Mouse (Mus musculus): ENCODE data around the gene Cped1.
A peak's percentile ranks its signal among the peaks of the same experiment; 100 is the strongest.

The Cped1 gene

DNA sequence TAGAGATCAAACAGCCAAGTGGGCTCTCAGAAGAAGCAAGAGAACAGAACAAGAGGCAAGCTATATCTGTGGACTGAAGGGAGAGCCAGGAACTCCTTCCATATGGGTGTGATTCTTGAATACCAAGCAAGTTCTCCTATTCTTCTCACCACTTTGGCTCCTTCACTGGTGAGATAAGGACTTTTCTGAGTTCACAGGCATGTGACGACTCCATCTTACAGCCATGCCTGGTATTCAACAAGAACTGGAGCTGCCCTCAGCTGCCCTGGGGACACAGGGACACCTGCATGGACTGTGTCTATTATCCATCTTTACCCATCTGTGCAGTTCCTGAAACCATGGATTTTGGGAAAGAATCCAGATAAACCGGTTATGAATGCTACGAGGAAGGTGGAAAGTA lies 15.2 kb downstream of the Cped1 start:
- no peak for DNase-seq

- DNase-seq: peak in 1 of 2 experiments; percentile 12
Measured at GRCm38 (mm10) chr6:22001284-22001916, 15.7 kb downstream of the Cped1 start.

DNA sequence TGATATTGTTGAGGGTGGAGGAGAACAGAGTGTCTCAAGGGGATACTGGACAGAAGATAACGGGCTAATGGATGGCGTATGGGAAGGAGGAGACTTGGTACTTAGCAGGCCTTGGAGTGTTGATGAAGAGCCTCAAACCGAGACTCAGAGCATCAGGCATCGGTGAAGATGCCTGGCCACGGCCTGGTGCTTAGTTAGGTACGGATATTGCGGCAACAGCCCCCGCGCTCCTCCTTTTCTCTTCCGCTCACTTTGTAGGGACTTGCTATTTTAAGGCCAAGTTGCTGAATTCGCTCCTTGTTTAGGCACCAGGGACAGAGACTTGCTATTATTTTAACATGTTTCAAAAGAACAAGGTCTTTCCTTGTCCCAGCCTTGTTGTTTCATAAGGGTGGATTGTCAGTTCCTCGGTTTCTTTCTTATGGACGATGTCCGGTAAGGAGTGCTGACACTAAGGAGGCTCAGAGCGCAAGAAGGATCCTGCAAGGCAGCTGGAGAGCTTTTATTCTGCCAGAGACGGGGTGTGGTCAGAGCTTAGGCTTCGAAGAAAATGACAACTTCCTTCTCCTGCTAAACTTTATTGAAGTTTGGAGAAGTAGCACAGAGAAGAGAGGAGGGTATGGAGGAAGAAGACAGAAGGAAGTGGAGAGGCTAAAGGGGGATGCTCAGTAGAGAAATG lies 16.9 kb downstream of the Cped1 start:
- no peak for DNase-seq

GRCm38 (mm10) chr6:22003200-22003587 lies 17.5 kb downstream of the Cped1 start:
- DNase-seq: no peak

DNA sequence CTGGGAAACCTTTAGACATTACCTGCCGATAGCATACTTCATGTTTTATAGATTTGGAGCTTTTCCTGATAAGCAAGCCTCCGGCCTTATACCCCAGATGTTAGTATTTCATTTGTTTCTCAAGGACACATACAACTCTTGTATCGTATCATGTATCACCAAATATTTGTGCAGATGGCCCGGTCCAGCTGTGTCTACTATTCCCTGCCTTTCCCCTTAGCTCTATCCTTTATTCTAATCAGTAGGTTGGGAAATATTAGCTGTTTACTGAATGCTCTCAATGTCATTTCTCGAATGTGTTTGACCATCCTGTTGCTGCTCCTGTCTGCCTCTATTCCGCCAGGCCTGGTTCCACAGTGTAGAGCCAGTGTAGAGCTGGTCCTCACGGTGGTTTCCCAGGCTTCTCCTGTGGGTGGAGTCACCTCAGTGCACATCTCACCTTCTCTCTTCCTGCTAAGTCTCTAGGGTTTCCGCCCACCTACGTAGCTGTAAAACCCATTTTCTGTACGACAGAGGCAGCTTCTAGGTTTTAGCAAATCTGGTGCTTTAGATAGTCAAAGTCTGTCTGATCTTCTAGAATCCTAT lies 18.3 kb downstream of the Cped1 start:
- no peak for DNase-seq

GRCm38 (mm10) chr6:22008346-22008745 lies 22.6 kb downstream of the Cped1 start:
- no peak for DNase-seq

DNA sequence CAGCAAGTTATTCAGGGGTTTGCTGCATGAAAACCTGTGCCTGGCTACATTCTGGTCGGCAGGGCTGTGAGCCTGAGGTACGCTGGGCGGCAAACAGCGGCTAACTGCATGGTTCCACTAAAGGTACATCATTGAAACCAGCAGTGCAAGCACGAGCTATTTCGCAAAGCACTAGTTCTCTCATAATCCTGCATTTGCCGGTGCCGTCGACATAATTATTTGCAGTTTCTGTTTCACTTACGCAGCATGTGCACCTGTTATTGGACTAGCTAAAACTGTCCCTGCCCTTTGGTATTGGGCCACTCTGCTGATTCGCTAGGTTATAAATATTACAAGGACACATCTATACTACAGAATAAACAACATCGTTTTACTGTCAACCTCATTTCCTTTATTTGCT lies 24.5 kb downstream of the Cped1 start:
- no peak for DNase-seq

GRCm38 (mm10) chr6:22010761-22011281 lies 25.1 kb downstream of the Cped1 start:
- DNase-seq: no peak

GRCm38 (mm10) chr6:22011546-22011945 lies 25.8 kb downstream of the Cped1 start:
- no peak for DNase-seq

DNA sequence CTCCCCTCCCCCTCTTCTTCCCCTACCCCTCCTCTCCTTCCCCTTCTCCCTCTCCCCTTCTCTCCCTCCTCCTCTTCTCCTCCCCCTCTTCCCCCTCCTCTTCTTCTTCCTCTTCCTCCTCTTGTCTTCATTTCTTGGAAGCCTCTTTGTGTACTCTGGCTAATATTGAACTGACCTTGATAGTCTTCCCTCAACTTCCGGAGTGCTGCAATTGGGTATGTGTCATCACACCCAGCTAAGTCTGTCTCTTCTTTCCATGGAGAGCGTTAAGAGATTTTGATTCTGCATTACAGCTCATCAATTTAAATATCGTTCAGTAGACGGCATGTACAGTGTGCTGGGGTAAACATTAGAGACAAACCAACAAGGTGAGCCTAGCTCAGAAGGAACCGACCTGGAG lies 26.4 kb downstream of the Cped1 start:
- DNase-seq: no peak

DNA sequence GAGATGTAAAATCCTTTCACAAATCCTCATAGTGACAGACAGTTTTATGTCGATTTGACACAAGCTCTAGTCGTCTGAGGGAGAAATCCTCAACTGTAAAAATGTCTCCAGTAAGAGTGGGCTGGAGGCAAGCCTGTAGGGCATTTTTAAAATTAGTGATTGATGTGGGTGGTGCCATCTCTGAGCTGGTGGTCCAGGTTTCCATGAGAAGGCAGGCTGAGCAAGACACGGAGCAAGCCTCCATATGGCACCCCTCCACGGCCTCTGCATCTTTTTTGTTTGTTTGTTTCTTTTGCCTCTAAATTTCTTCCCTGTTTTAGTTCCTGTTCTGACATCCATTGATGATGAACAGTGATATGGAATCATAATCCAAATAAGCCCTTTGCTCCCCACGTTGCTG lies 26.8 kb downstream of the Cped1 start:
- DNase-seq: no peak

GRCm38 (mm10) chr6:22013394-22013793 lies 27.7 kb downstream of the Cped1 start:
- DNase-seq: no peak

DNA sequence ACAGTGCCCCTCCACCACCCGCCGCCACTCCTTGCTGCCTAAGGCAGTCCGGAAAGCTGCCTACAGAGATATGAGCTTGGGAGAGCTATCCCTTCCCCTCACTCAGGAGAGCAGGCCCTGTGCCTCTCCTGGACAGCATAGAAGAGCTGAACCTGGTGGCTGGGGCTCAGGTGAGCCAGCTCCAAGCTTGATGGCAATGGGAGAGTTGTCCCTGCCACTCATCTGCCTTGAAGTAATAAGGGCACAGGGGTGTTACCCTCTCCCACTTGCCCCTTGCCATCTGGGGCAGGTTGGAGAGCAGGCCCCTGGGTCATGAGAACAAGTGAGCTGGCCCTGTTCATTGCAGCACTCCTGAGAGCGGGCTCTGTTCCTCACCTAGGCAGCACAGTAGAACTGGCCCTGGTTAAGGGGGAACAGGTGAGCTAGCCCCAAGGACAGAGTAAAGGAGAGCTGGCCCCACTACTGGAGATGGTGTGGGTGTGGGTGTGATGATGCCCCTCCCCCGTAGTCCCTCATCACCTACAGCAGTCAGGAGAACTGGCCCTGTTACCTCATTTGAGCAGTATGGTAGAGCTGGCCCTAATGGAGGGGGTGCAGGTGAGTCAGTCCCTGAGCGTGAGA lies 28.7 kb downstream of the Cped1 start:
- no peak for DNase-seq

- DNase-seq: no peak
Measured at GRCm38 (mm10) chr6:22017631-22018030, 31.9 kb downstream of the Cped1 start.

DNA sequence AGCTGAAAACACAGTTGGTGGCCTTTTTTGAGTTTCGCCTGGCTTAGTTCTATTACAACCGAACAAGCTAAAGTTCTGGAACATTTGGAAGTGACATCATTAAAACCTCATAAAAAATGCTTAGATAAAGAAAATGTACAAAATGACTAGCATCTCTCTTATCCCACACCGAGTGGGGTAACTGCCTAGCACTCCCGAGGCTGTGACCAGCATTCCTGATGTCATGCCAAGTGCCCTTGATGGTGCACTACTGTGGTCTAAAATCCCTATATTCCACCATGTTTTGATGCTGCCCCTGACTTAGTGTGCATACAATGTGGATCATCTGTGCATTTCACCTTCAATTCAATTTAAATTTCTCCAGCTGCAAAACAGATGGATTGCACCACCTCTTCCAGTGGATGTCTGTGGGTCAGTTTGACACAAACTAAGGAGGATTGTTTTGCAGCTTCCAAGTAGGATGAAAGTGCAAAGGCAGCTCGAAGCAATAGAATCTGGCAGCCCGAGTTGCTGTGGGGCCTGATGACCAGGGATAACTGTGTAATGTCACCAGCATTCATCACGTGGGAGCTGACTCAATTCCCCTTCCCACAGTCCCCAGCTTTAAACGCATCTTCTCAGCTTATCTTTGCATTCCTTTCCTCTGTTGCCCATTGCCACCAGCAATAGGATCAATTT lies 33.2 kb downstream of the Cped1 start:
- no peak for DNase-seq

DNA sequence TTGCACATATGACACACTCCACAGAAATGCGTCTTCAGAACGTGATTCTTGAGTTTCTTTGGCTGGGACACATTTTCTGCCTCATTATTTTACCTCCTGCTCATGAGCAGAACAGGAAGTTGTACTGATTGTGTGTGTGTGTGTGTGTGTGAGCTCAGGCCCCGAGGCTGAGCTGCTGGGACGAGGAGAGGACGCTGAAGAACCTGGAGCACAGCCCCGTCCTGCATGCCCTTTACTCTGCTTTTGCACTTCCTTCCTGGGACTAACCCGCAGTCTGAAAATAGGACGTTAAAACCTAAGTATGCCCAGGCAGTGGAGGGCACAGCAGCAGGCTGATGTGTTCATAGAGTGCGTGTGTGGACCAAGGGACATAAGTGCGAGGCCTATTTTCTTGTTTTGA lies 33.9 kb downstream of the Cped1 start:
- no peak for DNase-seq

DNA sequence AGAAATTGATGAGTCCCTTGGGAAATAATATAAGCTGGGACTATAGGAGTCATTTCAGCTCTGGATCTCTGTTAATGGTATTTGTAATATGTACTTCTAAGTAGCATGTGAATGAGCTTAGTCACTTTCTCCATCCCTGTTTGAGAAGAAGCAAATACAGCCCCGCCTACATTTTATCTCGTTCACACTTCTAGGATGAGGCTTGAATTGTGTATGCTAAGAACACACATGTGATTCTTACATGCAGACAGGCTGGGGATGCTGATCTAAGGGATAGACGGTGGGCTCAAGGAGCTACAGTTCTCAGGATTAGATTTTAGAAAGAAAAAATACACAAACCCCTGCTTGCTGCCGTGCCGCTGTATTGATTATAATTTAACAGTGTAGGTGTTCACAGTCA lies 35.0 kb downstream of the Cped1 start:
- DNase-seq: no peak

DNA sequence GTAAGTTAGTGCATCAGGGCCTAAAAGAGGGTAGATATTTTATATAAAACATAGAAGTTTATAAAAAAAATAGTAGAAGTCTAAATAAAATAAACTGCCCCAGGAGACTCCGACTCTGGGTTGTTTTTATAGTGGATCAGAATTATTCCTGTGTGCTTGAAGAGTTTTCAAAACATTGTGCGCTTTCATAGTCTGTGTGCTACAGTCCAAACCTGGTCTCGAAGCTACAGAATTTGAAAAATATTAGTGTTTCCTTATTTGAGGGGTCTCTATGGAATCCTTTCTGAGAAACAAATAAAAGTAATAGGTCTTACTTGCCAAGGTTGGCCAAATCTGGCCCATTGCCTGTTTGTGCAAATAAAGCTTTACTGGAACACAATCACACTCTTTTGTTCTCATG lies 35.6 kb downstream of the Cped1 start:
- no peak for DNase-seq

GRCm38 (mm10) chr6:22024168-22024567 lies 38.5 kb downstream of the Cped1 start:
- no peak for DNase-seq

- no peak for DNase-seq
Measured at GRCm38 (mm10) chr6:22025584-22026357, 40.1 kb downstream of the Cped1 start.

DNA sequence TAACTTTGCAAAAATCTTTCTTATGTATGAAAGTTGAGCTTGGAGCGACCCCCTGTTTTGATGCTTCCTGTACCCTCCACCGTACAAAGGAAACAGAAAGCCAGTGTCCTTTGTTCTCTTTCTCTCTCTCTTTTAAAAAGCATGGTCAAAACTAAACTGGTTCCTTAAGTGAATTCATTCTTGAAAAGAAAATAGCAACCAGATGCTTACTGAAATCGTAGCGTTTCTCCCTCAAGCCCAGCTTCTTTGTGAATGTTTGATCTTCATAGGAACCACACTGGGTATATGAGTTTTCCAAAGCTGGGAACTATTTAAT lies 40.6 kb downstream of the Cped1 start:
- no peak for DNase-seq

DNA sequence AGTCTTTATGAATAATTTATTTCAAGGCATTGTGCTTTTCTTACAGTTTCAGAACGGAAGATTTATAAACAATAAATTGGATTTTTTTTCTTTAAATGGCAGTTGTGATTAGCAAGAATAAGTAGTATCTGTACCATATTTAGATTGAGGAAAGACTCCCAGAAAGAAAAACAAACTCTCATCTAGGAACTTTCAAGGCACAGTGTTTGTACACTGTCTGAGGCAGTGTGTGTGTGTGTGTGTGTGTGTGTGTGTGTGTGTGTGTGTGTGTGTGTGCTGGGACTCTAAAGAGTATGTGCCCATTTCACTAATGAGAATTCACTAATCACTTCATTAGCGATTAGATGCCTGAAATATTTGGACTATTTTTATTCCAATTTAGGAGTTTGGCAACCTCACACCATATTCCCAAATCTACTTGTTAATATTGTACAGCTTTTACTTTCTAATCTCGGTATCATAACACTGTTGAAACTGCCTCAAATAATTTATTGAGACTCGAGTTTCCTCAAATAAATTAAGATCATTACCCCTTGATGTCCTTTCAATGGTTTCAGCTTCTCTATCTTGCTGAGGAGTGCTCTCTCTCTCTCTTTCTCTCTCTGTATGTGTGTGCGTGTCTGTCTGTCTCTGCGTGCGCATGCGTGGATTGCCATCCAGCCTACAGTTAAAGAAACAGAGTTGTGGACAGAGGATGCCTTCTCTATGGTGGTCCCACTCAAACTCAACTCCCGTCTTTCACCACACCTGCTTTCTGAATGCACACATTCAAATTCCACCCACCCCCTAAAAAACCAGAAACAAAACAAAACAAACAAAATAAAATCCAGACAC lies 41.3 kb downstream of the Cped1 start:
- no peak for DNase-seq
